ENCODE assay signal across 20 mouse cellular contexts in the genomic region with DNA sequence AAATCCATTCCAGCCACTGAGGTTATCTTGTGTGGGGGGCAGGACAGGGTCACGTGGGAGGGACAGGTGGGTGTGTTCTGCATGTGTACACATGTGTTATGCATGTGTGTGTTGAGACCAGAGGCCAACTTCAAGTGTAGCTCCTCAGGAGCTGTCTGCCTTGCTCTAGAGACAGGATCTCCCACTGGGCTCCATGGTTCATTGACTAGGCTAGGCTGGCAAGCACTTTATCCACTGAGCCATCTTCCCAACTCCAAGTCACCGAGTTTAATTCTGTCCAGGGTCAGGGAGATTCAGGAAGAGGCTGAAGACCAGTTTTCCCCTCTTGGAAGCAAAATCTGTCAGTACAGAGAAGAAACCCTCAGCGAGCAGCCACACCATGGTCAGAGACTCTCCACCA. TPM values are rescaled to one million over a fixed set of nuclear protein-coding genes. Genes with fewer than 3 reads are reported as not detected.
DNase-seq lines count a peak whose midpoint lies in the region; ATAC-seq and TF ChIP-seq lines count a peak whose summit lies in the region.
"Had no signal": no experiment of that assay in that cellular context is flagged by ENCODE, and none has a peak within 500 bp of the region (broad histone marks: within the 10 kb centered on the region; RNA-seq: fewer than 3 reads in every experiment).

No protein-coding gene starts in this region.

- peak overlapping the region; percentile 82 for H3K27ac ChIP-seq in left cerebral cortex, adult 2 months
- peak overlapping the region; percentile 69 for H3K27ac ChIP-seq in bone marrow, adult 2 months (ENCODE audit: control insufficient read depth, insufficient read depth, low read depth, low read length, poor library complexity)
- H3K27ac ChIP-seq in macrophage: peak overlapping the region; percentile 79
- peak overlapping the region; percentile 45; the same call in 1 of the 2 replicates for H3K27ac ChIP-seq in stomach, postnatal 0 days (replicated peaks)
- H3K27ac ChIP-seq: embryonic facial prominence, embryonic 10.5 days; embryonic facial prominence, embryonic 15.5 days; forebrain, embryonic 12.5 days; hindbrain, embryonic 12.5 days; hindbrain, postnatal 0 days; intestine, embryonic 15.5 days; limb, embryonic 12.5 days had no signal

- TF ChIP-seq CTCF in left cerebral cortex, adult 2 months (IDR thresholded peaks at IDR 0.05): no peak
- TF ChIP-seq CTCF in bone marrow, adult 2 months (IDR thresholded peaks at IDR 0.05; ENCODE audit: control insufficient read depth, insufficient read depth, low read length): no peak
- no peak for TF ChIP-seq CTCF in stomach, postnatal 0 days (IDR thresholded peaks at IDR 0.05; ENCODE audit: low read depth)

- no peak for ATAC-seq in stomach, postnatal 0 days (ENCODE audit: low FRiP score, low TSS enrichment)
- ATAC-seq: forebrain, postnatal 0 days; hindbrain, postnatal 0 days; intestine, embryonic 15.5 days had no signal

- H3K4me1 ChIP-seq in bone marrow, adult 2 months (ENCODE audit: control insufficient read depth, insufficient read depth, low read length): peaks cover 1% of the 10 kb centered on the region
- H3K4me1 ChIP-seq in stomach, postnatal 0 days (replicated peaks; ENCODE audit: control insufficient read depth, insufficient read depth): no peaks in the 10 kb centered on the region
- H3K4me1 ChIP-seq: embryonic facial prominence, embryonic 15.5 days; intestine, embryonic 15.5 days had no signal

- WGBS in bone marrow, adult 2 months: 45% methylated on average over 3 of the region's 3 CpGs
- 58% methylated on average over 3 of the region's 3 CpGs for WGBS in macrophage (ENCODE audit: missing documents)
- 73% methylated on average over 3 of the region's 3 CpGs for WGBS in stomach, postnatal 0 days

- no peaks in the 10 kb centered on the region for H3K36me3 ChIP-seq in macrophage (ENCODE audit: inconsistent target)
- H3K36me3 ChIP-seq in stomach, postnatal 0 days (ENCODE audit: control insufficient read depth, insufficient read depth, low read length): no peaks in the 10 kb centered on the region
- H3K36me3 ChIP-seq: embryonic facial prominence, embryonic 10.5 days; embryonic facial prominence, embryonic 15.5 days; forebrain, embryonic 12.5 days; hindbrain, embryonic 12.5 days; intestine, embryonic 15.5 days; limb, embryonic 12.5 days had no signal

- no peak for TF ChIP-seq EP300 in stomach, postnatal 0 days (optimal IDR thresholded peaks at IDR 0.05)

- intact Hi-C loops in left cerebral cortex, adult 2 months (cut with DNase I): loop anchor here (2.0 to 10.0 kb wide), 4 partner anchors 22 to 214 kb away; no protein-coding TSS in a partner anchor

- no peak overlapping the region for H3K9ac ChIP-seq in stomach, postnatal 0 days (ENCODE audit: low read length)
- H3K9ac ChIP-seq: embryonic facial prominence, embryonic 15.5 days; forebrain, embryonic 12.5 days; forebrain, postnatal 0 days; intestine, embryonic 15.5 days; limb, embryonic 12.5 days had no signal

- no peak overlapping the region for H3K4me3 ChIP-seq in left cerebral cortex, adult 2 months
- no peak overlapping the region for H3K4me3 ChIP-seq in bone marrow, adult 2 months (replicated peaks; ENCODE audit: control insufficient read depth, low read depth, low read length)
- no peak overlapping the region for H3K4me3 ChIP-seq in macrophage (ENCODE audit: inconsistent target)
- no peak overlapping the region for H3K4me3 ChIP-seq in stomach, postnatal 0 days (ENCODE audit: low read depth, low read length)
- H3K4me3 ChIP-seq: embryonic facial prominence, embryonic 10.5 days; embryonic facial prominence, embryonic 15.5 days; forebrain, embryonic 12.5 days; hindbrain, embryonic 12.5 days; intestine, embryonic 15.5 days; limb, embryonic 12.5 days had no signal

- TF ChIP-seq POLR2A in bone marrow, adult 2 months (IDR thresholded peaks at IDR 0.05; ENCODE audit: borderline replicate concordance, control insufficient read depth, low read depth, low read length): no peak

- H3K27me3 ChIP-seq in stomach, postnatal 0 days (ENCODE audit: control insufficient read depth, insufficient read depth, low read length): no peaks in the 10 kb centered on the region
- H3K27me3 ChIP-seq: embryonic facial prominence, embryonic 15.5 days; forebrain, embryonic 12.5 days; hindbrain, embryonic 12.5 days; intestine, embryonic 15.5 days; limb, embryonic 12.5 days had no signal

- no peak for DNase-seq in left cerebral cortex, adult 2 months (ENCODE audit: extremely low spot score in 1 of 2, low spot score in 2 of 2)
- no peak for DNase-seq in left cerebral cortex, adult 18-20 months (ENCODE audit: low spot score in 2 of 2)
- DNase-seq in stomach, postnatal 0 days (ENCODE audit: low spot score): no peak
- no peak for DNase-seq in layer of hippocampus, postnatal 10 days (ENCODE audit: low spot score in 2 of 2)
- no peak for DNase-seq in frontal cortex, adult 2 months (ENCODE audit: extremely low spot score in 1 of 2, low spot score in 1 of 2)
- DNase-seq: adrenal gland, adult 8-10 months; cerebellum, adult 18-20 months; forebrain, postnatal 0 days; midbrain, embryonic 14.5 days had no signal

- H3K4me2 ChIP-seq in stomach, postnatal 0 days (replicated peaks; ENCODE audit: low read depth): no peak overlapping the region
- H3K4me2 ChIP-seq: embryonic facial prominence, embryonic 15.5 days; forebrain, embryonic 12.5 days; heart, embryonic 11.5 days; hindbrain, embryonic 12.5 days; intestine, embryonic 15.5 days; limb, embryonic 12.5 days; liver, embryonic 11.5 days had no signal

- H3K79me2 ChIP-seq in macrophage (ENCODE audit: inconsistent target): peaks cover 60% of the 10 kb centered on the region

- H3K9me3 ChIP-seq in stomach, postnatal 0 days (ENCODE audit: control insufficient read depth, low read length): no peaks in the 10 kb centered on the region
- H3K9me3 ChIP-seq: embryonic facial prominence, embryonic 10.5 days; embryonic facial prominence, embryonic 15.5 days; forebrain, embryonic 12.5 days; hindbrain, embryonic 12.5 days; intestine, embryonic 15.5 days; limb, embryonic 12.5 days had no signal

RNA-seq across cellular contexts. Expression of a gene that starts 19.4 kb away (rescaled TPM):
- 100 to 1,000 TPM; 113 to 118 TPM for total RNA-seq in left cerebral cortex, adult 2 months (2021)
- 100 to 1,000 TPM; 119 TPM for total RNA-seq in left cerebral cortex, adult 18-20 months (2021)
- 8.9 and 13.7 TPM in 2 replicates for polyA plus RNA-seq in bone marrow, adult 2 months (2011; ENCODE audit: insufficient read depth, insufficient read length, low replicate concordance, missing spikeins)
- total RNA-seq in macrophage (2018; cell fraction: chromatin; rRNA removed): 100 to 1,000 TPM in 1 of 26 experiments, 10 to 100 TPM in 24, 1 to 10 TPM in 1; 8.2 to 103 (median 52.7) TPM
- 10 to 100 TPM in 22 of 26 experiments, 1 to 10 TPM in 4; 7.2 to 25.8 (median 15.2) TPM for total RNA-seq in macrophage (2018; cell fraction: cytosol; rRNA removed)
- 10 to 100 TPM in 25 of 26 experiments, 1 to 10 TPM in 1; 8.3 to 83.9 (median 31.0) TPM for total RNA-seq in macrophage (2018; cell fraction: nucleus; rRNA removed)
- 15.5 to 28.2 TPM (median 23.0 TPM) in 3 replicates for polyA plus RNA-seq in macrophage (2018)
- polyA plus RNA-seq in stomach, postnatal 0 days (2015; fragmentation: Nextera tagmentation; extraction: Ambion mirVana): 33.4 and 33.9 TPM in 2 replicates
- total RNA-seq in layer of hippocampus, postnatal 10 days (2021): 100 to 1,000 TPM; 143 to 147 TPM
- 109 and 121 TPM in 2 replicates for polyA plus RNA-seq in frontal cortex, adult 2 months (2012; rRNA removed)
